Mouse (Mus musculus) thymus, adult 18-20 months (tissue): ENCODE data around the gene Lenep.

Source experiments
- DNase-seq, 2 experiments: peaks; one replicate each; pipeline ENCODE4 v3.0.0; 2022; ENCODE audit warnings: mixed read lengths in 2 of 2

The Lenep gene

GRCm38 (mm10) chr3:89373581-89374231 is 28.9 kb downstream of the Lenep start:
- DNase-seq, result no peak

GRCm38 (mm10) chr3:89367338-89367737 is 35.3 kb downstream of the Lenep start:
- DNase-seq, result no peak

- DNase-seq, result no peak
These were observed 36.8 kb downstream of the Lenep start for GRCm38 (mm10) chr3:89365486-89366414.

GRCm38 (mm10) chr3:89365153-89365485 is 37.5 kb downstream of the Lenep start, which contains the start of gene Dcst1:
Gene Dcst1 (minus strand): TSS chr3:89365253.
- no peak for DNase-seq

- DNase-seq, result no peak
These were observed 38.0 kb downstream of the Lenep start for GRCm38 (mm10) chr3:89364631-89365030.

- no peak for DNase-seq
These were observed 40.9 kb downstream of the Lenep start, which contains the start of gene Dcst2 for GRCm38 (mm10) chr3:89361675-89362074. Gene Dcst2 (plus strand): TSS chr3:89361975.

GRCm38 (mm10) chr3:89360237-89360636 is 42.4 kb downstream of the Lenep start:
- DNase-seq, result no peak

GRCm38 (mm10) chr3:89359630-89360029 is 43.0 kb downstream of the Lenep start:
- DNase-seq, result no peak

GRCm38 (mm10) chr3:89356029-89356428 is 46.6 kb downstream of the Lenep start:
- DNase-seq, result no peak

GRCm38 (mm10) chr3:89355512-89355902 is 47.1 kb downstream of the Lenep start:
- DNase-seq, result no peak

GRCm38 (mm10) chr3:89354816-89355511 is 47.6 kb downstream of the Lenep start:
- peak; percentile 49 to 56 for DNase-seq

- no peak for DNase-seq
These were observed 51.3 kb downstream of the Lenep start for GRCm38 (mm10) chr3:89351271-89351670.
